Mouse (Mus musculus) megakaryocyte, embryonic 14.5 days (primary cell): Measurements from ENCODE around the gene Arxes2. TPM values are rescaled to one million over a fixed set of nuclear protein-coding genes. Genes with fewer than 3 reads are reported as not detected.
"Not testable (repeated sequence)": the region's sequence is repeated elsewhere in the genome, so short reads cannot be mapped to it uniquely, and the experiment has no call there.

ENCODE experiments used
- H3K27me3 ChIP-seq: replicated peaks from 2 replicates; pipeline ENCODE3; 2012; ENCODE audit warnings: inconsistent platforms
- H3K36me3 ChIP-seq: replicated peaks from 2 replicates; pipeline ENCODE3; 2012; ENCODE audit warnings: low read length, inconsistent platforms, mixed read lengths
- H3K4me1 ChIP-seq: 2 replicates; pipeline ENCODE4 v1.6.1; 2012; ENCODE audit warnings: inconsistent platforms
- H3K4me3 ChIP-seq: replicated peaks from 2 replicates; pipeline ENCODE3; 2012; ENCODE audit warnings: moderate library complexity, mild to moderate bottlenecking, inconsistent platforms
- H3K9me3 ChIP-seq: 2 replicates; pipeline ENCODE4 v1.6.1; 2012; ENCODE audit warnings: inconsistent platforms
- FLI1 ChIP-seq: IDR thresholded peaks from 2 replicates; pipeline ENCODE4 v1.6.1; 2012; ENCODE audit warnings: low read length, inconsistent platforms, mixed read lengths
- GATA1 ChIP-seq: IDR thresholded peaks from 3 replicates; pipeline ENCODE4 v1.6.1; 2012; ENCODE audit warnings: mixed read lengths, low read length, inconsistent platforms, borderline replicate concordance
- polyA plus RNA-seq: library from polyadenylated mRNA; stranded (reverse); fragments of >175 nt; gene quantifications from 2 replicates; pipeline ENCODE4 v1.2.3, GENCODE M21; 2012; ENCODE audit warnings: low replicate concordance; ENCODE audit not compliant: insufficient read depth

Arxes2 gene
- polyA plus RNA-seq, 1 experiment = 3.4 TPM

- no peaks in the 10 kb centered on the region for H3K36me3 ChIP-seq
- TF ChIP-seq FLI1 = no peak
- no peaks in the 10 kb centered on the region; the same call in 1 of the 2 replicates for H3K9me3 ChIP-seq
- no peaks in the 10 kb centered on the region for H3K4me1 ChIP-seq
- no peak overlapping the region for H3K4me3 ChIP-seq
- peaks cover 2% of the 10 kb centered on the region for H3K27me3 ChIP-seq
These were observed 19.8 kb upstream of the Arxes2 start for GRCm38 (mm10) chrX:135973597-135974423.

- no peak for TF ChIP-seq FLI1
- no peak for TF ChIP-seq GATA1
These were observed 19.0 kb upstream of the Arxes2 start for GRCm38 (mm10) chrX:135974424-135975225.

GRCm38 (mm10) chrX:135975226-135975552 is 18.4 kb upstream of the Arxes2 start:
- Histone ChIP-seq H3K4me3 (no peak overlapping the region), H3K4me1 (no peaks in the 10 kb centered on the region), H3K27me3 (peaks cover 2% of the 10 kb centered on the region), H3K36me3 (no peaks in the 10 kb centered on the region), H3K9me3 (no peaks in the 10 kb centered on the region; the same call in 1 of the 2 replicates)
- no peak for TF ChIP-seq FLI1
- TF ChIP-seq GATA1 = no peak

More at GRCm38 (mm10) chrX:135974424-135975225, 19.0 kb upstream of the Arxes2 start:
- peaks cover 2% of the 10 kb centered on the region for H3K27me3 ChIP-seq
- no peaks in the 10 kb centered on the region for H3K36me3 ChIP-seq
- no peak overlapping the region for H3K4me3 ChIP-seq
- no peaks in the 10 kb centered on the region; the same call in 1 of the 2 replicates for H3K9me3 ChIP-seq
- H3K4me1 ChIP-seq = no peaks in the 10 kb centered on the region

GRCm38 (mm10) chrX:135984539-135985260 is 8.9 kb upstream of the Arxes2 start:
- H3K9me3 ChIP-seq = no peaks in the 10 kb centered on the region
- no peak for TF ChIP-seq FLI1
- no peak for TF ChIP-seq GATA1
- H3K4me3 ChIP-seq = no peak overlapping the region

GRCm38 (mm10) chrX:135986267-135986666 is 7.4 kb upstream of the Arxes2 start:
- TF ChIP-seq FLI1 (no peak), GATA1 (no peak)
- peaks cover 6% of the 10 kb centered on the region for H3K27me3 ChIP-seq

More at GRCm38 (mm10) chrX:135984539-135985260, 8.9 kb upstream of the Arxes2 start:
- Histone ChIP-seq H3K27me3 (peaks cover 6% of the 10 kb centered on the region), H3K4me1 (no peaks in the 10 kb centered on the region), H3K36me3 (no peaks in the 10 kb centered on the region)

GRCm38 (mm10) chrX:135990661-135991060 is 3.0 kb upstream of the Arxes2 start:
- H3K4me1 ChIP-seq = no peaks in the 10 kb centered on the region
- no peaks in the 10 kb centered on the region for H3K9me3 ChIP-seq
- TF ChIP-seq GATA1 (no peak), FLI1 (no peak)
- no peak overlapping the region for H3K4me3 ChIP-seq
- peaks cover 2% of the 10 kb centered on the region for H3K27me3 ChIP-seq
- no peaks in the 10 kb centered on the region for H3K36me3 ChIP-seq

More at GRCm38 (mm10) chrX:135986267-135986666, 7.4 kb upstream of the Arxes2 start:
- H3K36me3 ChIP-seq = no peaks in the 10 kb centered on the region
- no peaks in the 10 kb centered on the region for H3K9me3 ChIP-seq
- no peak overlapping the region for H3K4me3 ChIP-seq
- H3K4me1 ChIP-seq = no peaks in the 10 kb centered on the region

GRCm38 (mm10) chrX:135993192-135993594 is 431 bp upstream of the Arxes2 start:
- H3K4me3 ChIP-seq, H3K9me3 ChIP-seq, H3K4me1 ChIP-seq, H3K27me3 ChIP-seq, H3K36me3 ChIP-seq: not testable (repeated sequence)

GRCm38 (mm10) chrX:136007199-136007843 is 13.7 kb downstream of the Arxes2 start:
- H3K4me1 ChIP-seq = no peaks in the 10 kb centered on the region
- TF ChIP-seq FLI1 = no peak
- no peak for TF ChIP-seq GATA1
- H3K36me3 ChIP-seq = no peaks in the 10 kb centered on the region
- peaks cover 13% of the 10 kb centered on the region for H3K27me3 ChIP-seq
- no peak overlapping the region for H3K4me3 ChIP-seq
- H3K9me3 ChIP-seq = no peaks in the 10 kb centered on the region

GRCm38 (mm10) chrX:136014392-136014791 is 20.8 kb downstream of the Arxes2 start:
- no peak overlapping the region for H3K4me3 ChIP-seq
- H3K27me3 ChIP-seq = peaks cover 8% of the 10 kb centered on the region
- H3K9me3 ChIP-seq = peaks cover 10% of the 10 kb centered on the region; the same call in 1 of the 2 replicates
- H3K4me1 ChIP-seq = no peaks in the 10 kb centered on the region
- no peaks in the 10 kb centered on the region for H3K36me3 ChIP-seq
- TF ChIP-seq FLI1 = no peak

- no peak for TF ChIP-seq GATA1
- TF ChIP-seq FLI1 = no peak
- no peak overlapping the region for H3K4me3 ChIP-seq
These were observed 36.7 kb downstream of the Arxes2 start for GRCm38 (mm10) chrX:136030331-136030730.

GRCm38 (mm10) chrX:136032799-136033763 is 39.5 kb downstream of the Arxes2 start, which contains the start of gene Arxes1:
TSS of gene Arxes1 (plus strand) at chrX:136033367.
- H3K4me1 ChIP-seq, H3K36me3 ChIP-seq, H3K9me3 ChIP-seq, H3K4me3 ChIP-seq: not testable (repeated sequence)
- peaks cover 21% of the 10 kb centered on the region for H3K27me3 ChIP-seq

More at GRCm38 (mm10) chrX:136030331-136030730, 36.7 kb downstream of the Arxes2 start:
- no peaks in the 10 kb centered on the region for H3K9me3 ChIP-seq
- H3K27me3 ChIP-seq = peaks cover 19% of the 10 kb centered on the region
- no peaks in the 10 kb centered on the region for H3K4me1 ChIP-seq
- H3K36me3 ChIP-seq = no peaks in the 10 kb centered on the region
